Mouse (Mus musculus) thymus, adult 2 months (tissue): Measurements from ENCODE around the gene Zfp651.

ENCODE experiments used
- CTCF ChIP-seq: fragments of 200-500 bp; IDR thresholded peaks from 2 replicates; pipeline ENCODE4 v1.5.1; 2012; ENCODE audit warnings: mild to moderate bottlenecking, control low read depth, low read length, moderate library complexity, borderline replicate concordance; ENCODE audit not compliant: control insufficient read depth, poor library complexity, insufficient read depth; ENCODE audit errors: extremely low read depth
- POLR2A ChIP-seq: fragments of 200-500 bp; IDR thresholded peaks from 2 replicates; pipeline ENCODE4 v1.6.1; 2012; ENCODE audit warnings: mild to moderate bottlenecking, low read length, control low read depth, moderate library complexity; ENCODE audit not compliant: control insufficient read depth, poor library complexity, insufficient read depth; ENCODE audit errors: extremely low read depth

DNA sequence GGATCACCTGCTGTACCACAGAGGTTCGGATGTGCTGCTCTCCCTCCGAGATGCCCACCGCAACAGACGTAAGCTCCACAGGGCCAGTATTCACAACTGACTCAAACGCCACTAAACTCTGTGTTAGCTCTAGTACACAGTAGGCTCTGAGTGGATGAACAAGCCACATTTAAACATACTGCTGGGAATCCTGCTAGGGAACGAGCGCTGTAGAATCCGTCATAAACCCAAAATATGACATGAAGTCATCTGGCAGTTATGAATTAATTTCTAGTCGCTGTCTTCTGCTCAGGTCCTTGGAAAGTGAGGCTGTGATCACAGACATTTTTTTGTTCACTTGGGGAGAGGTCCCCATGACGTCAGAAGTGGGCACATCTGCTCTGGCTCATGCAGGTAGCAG, 16.8 kb downstream of the Zfp651 start:
- TF ChIP-seq POLR2A (no peak), CTCF (no peak)
